ENCODE assay signal across 12 mouse cellular contexts in genomic region chr9:27286859-27287258, GRCm38 (mm10).
"Had no signal": no experiment of that assay in that cellular context is flagged by ENCODE, and none has a peak within 500 bp of the region (broad histone marks: within the 10 kb centered on the region; RNA-seq: fewer than 3 reads in every experiment).

No protein-coding gene starts in this region.

- H3K4me3 ChIP-seq: neural tube, embryonic 12.5 days; neural tube, embryonic 13.5 days; neural tube, embryonic 15.5 days; stomach, embryonic 15.5 days had no signal

- H3K27ac ChIP-seq: neural tube, embryonic 12.5 days; neural tube, embryonic 13.5 days; neural tube, embryonic 15.5 days; stomach, embryonic 15.5 days; stomach, postnatal 0 days had no signal

- H3K36me3 ChIP-seq: neural tube, embryonic 12.5 days; neural tube, embryonic 13.5 days; neural tube, embryonic 15.5 days; stomach, embryonic 15.5 days had no signal

- H3K4me2 ChIP-seq: neural tube, embryonic 12.5 days; neural tube, embryonic 13.5 days; neural tube, embryonic 15.5 days; stomach, embryonic 15.5 days had no signal

- H3K4me1 ChIP-seq: stomach, embryonic 15.5 days had no signal

- H3K27me3 ChIP-seq: stomach, embryonic 15.5 days had no signal

- H3K9me3 ChIP-seq: neural tube, embryonic 12.5 days; neural tube, embryonic 13.5 days; neural tube, embryonic 15.5 days; stomach, embryonic 15.5 days had no signal

- H3K9ac ChIP-seq: neural tube, embryonic 12.5 days; neural tube, embryonic 13.5 days; neural tube, embryonic 15.5 days; stomach, embryonic 15.5 days had no signal

- DNase-seq: right cerebral cortex, adult 18-20 months; spleen, adult 18-20 months; thymus, adult 18-20 months; thymus, adult 2 months; thymus, postnatal 14 days; thymus, postnatal 25 days; thymus, postnatal 36 days had no signal
